Mouse (Mus musculus) C2C12 (cell line): ENCODE results near the gene Shisal2a.

Experiments
- CEBPB ChIP-seq: IDR thresholded peaks from one replicate; pipeline ENCODE4 v1.6.1; 2011; ENCODE audit warnings: low read depth, mild to moderate bottlenecking, control low read depth, moderate library complexity
- CTCF ChIP-seq: IDR thresholded peaks from one replicate; pipeline ENCODE4 v1.5.1; 2011; ENCODE audit not compliant: control insufficient read depth, insufficient read depth, insufficient read length
- FOSL1 ChIP-seq: IDR thresholded peaks from one replicate; pipeline ENCODE4 v1.8.0; 2011; ENCODE audit warnings: mild to moderate bottlenecking, low read length; ENCODE audit not compliant: poor library complexity, insufficient read depth, severe bottlenecking
- MAX ChIP-seq: IDR thresholded peaks from one replicate; pipeline ENCODE4 v1.6.1; 2011; ENCODE audit warnings: mild to moderate bottlenecking, control low read depth
- MYOD1 ChIP-seq: IDR thresholded peaks from one replicate; pipeline ENCODE4 v1.6.1; 2011; ENCODE audit warnings: low read depth; ENCODE audit not compliant: control insufficient read depth, insufficient read length
- MYOG ChIP-seq: IDR thresholded peaks from one replicate; pipeline ENCODE4 v1.6.1; 2011; ENCODE audit not compliant: control insufficient read depth, insufficient read length; ENCODE audit errors: extremely low read depth

- no peak for TF ChIP-seq CTCF
- TF ChIP-seq MYOG = no peak
- no peak for TF ChIP-seq CEBPB
- TF ChIP-seq MAX = no peak
- no peak for TF ChIP-seq MYOD1
- TF ChIP-seq FOSL1 = no peak
Measured at GRCm38 (mm10) chr4:108387106-108387505, 4.0 kb upstream of the Shisal2a start.
